Mouse (Mus musculus) limb, embryonic 15.5 days (tissue): Measurements from ENCODE around the gene Hcfc2. TPM values are rescaled to one million over a fixed set of nuclear protein-coding genes. Genes with fewer than 3 reads are reported as not detected.

ENCODE experiments used
- ATAC-seq: fragments of 200-750 bp; cut with Nextera tagmentation; 2 replicates; pipeline ENCODE4 v1.8.0; 2017; ENCODE audit warnings: low read depth, moderate TSS enrichment; ENCODE audit not compliant: insufficient number of reproducible peaks, low FRiP score, low TSS enrichment
- H3K27ac ChIP-seq: fragments of 300-500 bp; sonication (generic); 2 replicates; pipeline ENCODE4 v1.5.1; 2015; ENCODE audit warnings: moderate library complexity, mild to moderate bottlenecking, inconsistent platforms
- H3K27me3 ChIP-seq: fragments of 300-500 bp; sonication (generic); 2 replicates; pipeline ENCODE4 v1.6.1; 2015; ENCODE audit warnings: inconsistent platforms
- H3K36me3 ChIP-seq: fragments of 300-500 bp; sonication (generic); 2 replicates; pipeline ENCODE4 v1.6.1; 2015; ENCODE audit warnings: inconsistent platforms
- H3K4me1 ChIP-seq: fragments of 300-500 bp; sonication (generic); 2 replicates; pipeline ENCODE4 v1.6.1; 2015; ENCODE audit warnings: inconsistent platforms
- H3K4me2 ChIP-seq: fragments of 300-500 bp; sonication (generic); 2 replicates; pipeline ENCODE4 v1.6.1; 2015; ENCODE audit warnings: mild to moderate bottlenecking, inconsistent platforms
- H3K4me3 ChIP-seq: fragments of 300-500 bp; sonication (generic); 2 replicates; pipeline ENCODE4 v1.5.1; 2015; ENCODE audit warnings: mild to moderate bottlenecking, inconsistent platforms
- H3K9ac ChIP-seq: fragments of 300-500 bp; sonication (generic); 2 replicates; pipeline ENCODE4 v1.6.1; 2015; ENCODE audit warnings: inconsistent platforms
- H3K9me3 ChIP-seq: fragments of 300-500 bp; sonication (generic); 2 replicates; pipeline ENCODE4 v1.6.1; 2016; ENCODE audit warnings: inconsistent platforms
- WGBS: fragments of 180-500 bp; shearing (Covaris S2); methylation state at CpG from one replicate; pipeline ENCODE4 v1.1.7; 2015; 5-methylcytosine and 5-hydroxymethylcytosine counted together
- polyA plus RNA-seq: library from polyadenylated mRNA; unstranded; fragments of >200 nt; fragmentation: Nextera tagmentation; extraction: Ambion mirVana; gene quantifications from 2 replicates; pipeline ENCODE4 v1.2.1, GENCODE M21; 2015

The Hcfc2 gene
- polyA plus RNA-seq, 1 experiment from 2014 or later: 51.0 TPM

DNA sequence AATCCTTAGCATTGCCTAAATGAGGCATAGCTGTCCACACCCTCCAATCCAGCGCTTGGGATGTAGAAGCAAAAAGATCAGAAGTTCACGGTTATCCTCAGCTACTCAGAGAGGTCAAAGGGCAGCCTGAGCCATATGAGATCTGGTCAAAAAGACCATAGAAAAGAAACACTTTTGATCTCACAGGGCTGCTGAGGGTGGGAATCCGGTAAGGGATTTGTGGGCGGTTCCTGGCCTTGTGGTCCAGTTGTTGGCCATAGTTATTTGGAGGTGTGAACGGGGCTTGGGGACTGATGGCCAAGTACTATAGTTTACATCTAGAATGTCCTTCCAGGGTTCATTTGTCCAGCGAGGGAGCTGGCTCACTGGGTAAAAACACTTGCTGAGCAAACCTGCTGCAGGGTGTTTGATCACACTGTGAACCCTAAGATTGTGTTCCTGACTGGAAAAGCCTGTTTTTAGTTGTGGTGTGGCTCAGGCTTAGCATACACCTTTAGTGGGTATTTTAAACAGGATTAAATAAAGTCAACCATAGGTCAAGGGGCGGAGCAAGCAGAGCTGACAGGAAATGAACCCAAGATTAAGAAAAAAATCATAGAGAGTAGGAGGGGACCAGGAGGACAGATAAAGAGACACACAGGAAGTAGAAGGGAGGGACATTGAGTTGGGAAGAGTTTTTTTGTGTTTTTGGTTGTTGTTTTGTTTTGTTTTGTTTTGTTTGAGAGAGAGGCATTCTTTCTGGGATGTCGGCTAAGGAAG lies 83.0 kb downstream of the Hcfc2 start:
- Histone ChIP-seq H3K9me3 (no peaks in the 10 kb centered on the region), H3K27me3 (no peaks in the 10 kb centered on the region), H3K9ac (no peak overlapping the region), H3K4me2 (no peak overlapping the region), H3K4me3 (no peak overlapping the region), H3K36me3 (no peaks in the 10 kb centered on the region), H3K27ac (no peak overlapping the region), H3K4me1 (peaks cover 4% of the 10 kb centered on the region)
- 75% methylated on average over 8 of the region's 8 CpGs for WGBS
- ATAC-seq: no peak

DNA sequence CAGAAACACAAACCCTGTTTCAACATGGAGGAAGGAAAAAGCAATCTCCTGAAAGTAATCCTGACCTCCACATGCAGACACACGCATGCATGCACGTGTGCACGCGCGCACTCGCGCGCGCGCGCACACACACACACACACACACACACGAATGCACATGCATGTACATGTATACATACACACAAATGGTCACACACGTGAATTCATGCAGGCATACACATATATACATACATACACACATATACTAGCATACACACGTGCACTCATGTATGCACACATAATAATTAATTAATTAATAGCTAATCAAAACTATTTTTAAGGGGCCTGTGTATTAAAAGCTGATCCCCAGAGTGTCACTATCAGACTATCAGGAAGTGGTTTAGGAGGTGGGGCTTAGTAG lies 83.9 kb downstream of the Hcfc2 start:
- 96% methylated on average over 14 of the region's 14 CpGs for WGBS
- Histone ChIP-seq H3K9ac (no peak overlapping the region), H3K4me1 (peaks cover 4% of the 10 kb centered on the region), H3K36me3 (no peaks in the 10 kb centered on the region), H3K27me3 (no peaks in the 10 kb centered on the region), H3K9me3 (no peaks in the 10 kb centered on the region), H3K4me2 (no peak overlapping the region), H3K27ac (no peak overlapping the region), H3K4me3 (no peak overlapping the region)
- no peak for ATAC-seq

DNA sequence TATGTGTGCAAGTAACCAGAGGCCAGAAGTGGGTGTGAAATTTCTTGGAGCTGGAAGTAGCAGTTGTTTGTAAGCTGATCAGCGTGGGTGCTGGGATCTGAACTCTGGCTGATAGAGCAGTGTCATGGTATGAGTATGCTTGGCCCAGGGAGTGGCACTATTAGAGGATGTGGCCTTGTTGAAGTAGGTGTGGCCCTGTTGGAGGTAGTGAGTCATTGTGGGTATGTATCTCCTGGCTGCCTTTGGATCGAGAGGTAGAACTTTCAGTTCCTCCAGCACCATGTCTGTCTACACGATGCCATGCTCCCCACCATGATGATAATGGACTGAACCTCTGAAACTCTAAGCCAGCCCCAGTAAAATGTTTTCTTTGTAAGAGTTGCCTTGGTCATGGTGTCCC lies 84.4 kb downstream of the Hcfc2 start:
- Histone ChIP-seq H3K9me3 (no peaks in the 10 kb centered on the region), H3K27ac (no peak overlapping the region), H3K36me3 (no peaks in the 10 kb centered on the region), H3K4me3 (no peak overlapping the region), H3K27me3 (no peaks in the 10 kb centered on the region), H3K9ac (no peak overlapping the region), H3K4me2 (no peak overlapping the region), H3K4me1 (peaks cover 4% of the 10 kb centered on the region)
- 90% methylated on average over 3 of the region's 3 CpGs for WGBS
- no peak for ATAC-seq

DNA sequence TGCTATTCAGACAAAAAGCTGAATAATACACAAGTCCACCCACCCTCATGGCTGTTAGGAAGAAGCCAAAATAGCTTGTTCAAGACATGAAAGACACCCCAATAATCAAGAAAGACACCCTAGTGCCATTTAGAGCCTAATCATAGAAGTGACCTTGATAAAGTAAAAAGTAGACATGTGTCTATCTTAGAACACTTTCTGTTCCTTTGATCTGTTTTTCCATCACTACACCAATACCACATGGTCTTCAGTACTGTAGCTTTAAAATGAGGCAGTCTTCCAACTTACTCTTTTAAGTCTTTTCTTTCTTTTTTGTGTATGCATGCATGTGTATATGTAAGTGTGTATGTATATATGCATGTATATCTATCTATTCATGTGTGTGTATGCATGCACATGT lies 84.9 kb downstream of the Hcfc2 start:
- H3K36me3 ChIP-seq: no peaks in the 10 kb centered on the region
- H3K4me2 ChIP-seq: no peak overlapping the region
- no peak overlapping the region for H3K4me3 ChIP-seq
- H3K9me3 ChIP-seq: no peaks in the 10 kb centered on the region
- H3K9ac ChIP-seq: no peak overlapping the region
- H3K27ac ChIP-seq: no peak overlapping the region
- H3K4me1 ChIP-seq: peaks cover 4% of the 10 kb centered on the region
- no peaks in the 10 kb centered on the region for H3K27me3 ChIP-seq
- no peak for ATAC-seq

DNA sequence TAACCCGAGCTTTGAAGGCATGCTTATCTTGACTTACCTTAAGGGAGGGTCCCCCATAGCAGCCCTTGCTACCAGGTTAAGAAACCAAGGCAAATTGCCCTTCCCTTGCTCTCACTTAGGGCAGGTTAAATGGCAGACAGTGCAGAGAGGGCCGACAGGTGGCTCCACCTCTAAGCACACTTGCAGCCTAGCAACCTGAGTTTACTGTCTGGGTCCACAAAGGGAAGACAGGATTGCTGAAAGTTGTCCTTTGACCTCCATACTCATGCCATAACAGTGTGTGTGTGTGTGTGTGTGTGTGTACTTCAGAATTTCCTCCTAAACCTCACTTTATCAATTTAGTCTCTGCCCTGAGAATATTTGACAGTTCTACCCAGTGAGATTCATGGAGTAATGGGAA lies 86.5 kb downstream of the Hcfc2 start:
- 39% methylated on average over 2 of the region's 2 CpGs for WGBS

DNA sequence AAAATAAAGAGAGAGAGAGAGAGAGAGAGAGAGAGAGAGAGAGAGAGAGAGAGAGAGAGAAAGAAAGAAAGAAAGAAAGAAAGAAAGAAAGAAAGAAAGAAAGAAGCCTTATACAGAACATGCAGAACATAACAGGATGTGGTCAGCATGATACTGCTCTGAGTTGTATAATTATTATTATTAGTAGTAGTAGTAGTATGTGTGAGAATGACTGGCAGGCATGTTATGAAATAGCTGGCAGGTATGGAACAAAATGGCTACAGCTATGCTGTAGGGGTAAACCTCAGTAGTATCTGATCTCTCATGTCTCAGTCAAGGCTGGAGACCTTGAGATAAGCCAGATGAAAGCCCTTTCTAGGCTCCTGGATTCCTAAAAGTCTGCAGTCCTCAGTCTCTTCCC lies 93.2 kb downstream of the Hcfc2 start:
- H3K4me2 ChIP-seq: no peak overlapping the region
- H3K4me3 ChIP-seq: no peak overlapping the region
- H3K9me3 ChIP-seq: no peaks in the 10 kb centered on the region
- H3K27me3 ChIP-seq: no peaks in the 10 kb centered on the region
- H3K27ac ChIP-seq: no peak overlapping the region
- no peaks in the 10 kb centered on the region for H3K36me3 ChIP-seq
- no peak for ATAC-seq
- no peaks in the 10 kb centered on the region for H3K4me1 ChIP-seq
- H3K9ac ChIP-seq: no peak overlapping the region

More for the DNA sequence above, 86.5 kb downstream of the Hcfc2 start:
- Histone ChIP-seq H3K27me3 (no peaks in the 10 kb centered on the region), H3K27ac (no peak overlapping the region), H3K36me3 (no peaks in the 10 kb centered on the region), H3K9me3 (no peaks in the 10 kb centered on the region), H3K4me1 (peaks cover 4% of the 10 kb centered on the region), H3K4me2 (no peak overlapping the region), H3K4me3 (no peak overlapping the region), H3K9ac (no peak overlapping the region)
- ATAC-seq: no peak

DNA sequence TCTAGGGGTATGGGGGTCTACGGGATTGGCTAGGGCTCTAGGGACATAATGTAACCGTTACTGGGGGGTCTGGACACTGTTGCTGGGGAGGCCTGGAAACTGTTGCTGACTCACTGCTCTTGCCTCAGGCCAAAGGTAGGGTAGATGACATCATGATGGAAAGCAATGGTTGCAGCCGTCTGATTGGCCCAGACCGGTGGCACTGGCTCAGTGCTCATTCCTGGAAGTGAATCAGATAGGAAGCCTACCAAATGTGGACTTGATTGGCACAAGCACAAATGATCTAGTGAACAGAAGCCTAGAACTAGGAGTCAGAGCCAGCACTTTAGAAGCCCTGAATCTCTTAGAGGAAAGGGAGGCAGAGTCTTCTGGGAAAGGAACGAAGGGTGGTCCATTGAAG lies 94.5 kb downstream of the Hcfc2 start:
- peaks cover 7% of the 10 kb centered on the region for H3K4me1 ChIP-seq
- no peaks in the 10 kb centered on the region for H3K36me3 ChIP-seq
- H3K9me3 ChIP-seq: no peaks in the 10 kb centered on the region
- ATAC-seq: no peak
- no peak overlapping the region for H3K4me2 ChIP-seq
- H3K27me3 ChIP-seq: no peaks in the 10 kb centered on the region
- no peak overlapping the region for H3K27ac ChIP-seq
- H3K9ac ChIP-seq: no peak overlapping the region
- WGBS: 86% methylated on average over 5 of the region's 5 CpGs
- no peak overlapping the region for H3K4me3 ChIP-seq

DNA sequence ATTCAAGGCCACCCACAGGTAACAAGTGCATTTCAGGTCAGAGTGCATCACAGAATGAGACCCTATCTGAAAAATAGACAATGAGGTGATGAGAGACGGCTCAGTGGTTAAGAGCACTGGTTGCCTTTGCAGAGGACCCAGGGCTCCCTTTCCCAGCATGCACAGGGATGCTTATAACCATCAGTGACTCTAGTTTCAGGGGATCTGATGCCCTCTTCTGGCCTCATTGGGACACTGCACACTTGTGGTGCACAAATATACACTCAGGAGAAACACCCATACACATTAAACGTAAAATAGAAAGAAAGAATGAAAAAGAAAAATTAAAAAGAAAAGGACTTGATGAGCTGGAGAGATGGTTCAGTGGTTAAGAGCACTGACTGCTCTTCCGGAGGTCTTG lies 95.8 kb downstream of the Hcfc2 start:
- H3K9ac ChIP-seq: no peak overlapping the region
- ATAC-seq: no peak
- H3K4me2 ChIP-seq: no peak overlapping the region
- H3K36me3 ChIP-seq: no peaks in the 10 kb centered on the region
- 93% methylated on average over 3 of the region's 3 CpGs for WGBS
- no peaks in the 10 kb centered on the region for H3K9me3 ChIP-seq
- H3K27me3 ChIP-seq: no peaks in the 10 kb centered on the region
- no peak overlapping the region for H3K27ac ChIP-seq
- no peak overlapping the region for H3K4me3 ChIP-seq
- peaks cover 16% of the 10 kb centered on the region for H3K4me1 ChIP-seq

Other genes starting within 250 kb of the Hcfc2 start
- not detected in 2 replicates for gene Gm1553, start 203.5 kb upstream of the Hcfc2 start, polyA plus RNA-seq
- 29.9 and 36.2 TPM in 2 replicates for gene 1190007I07Rik, start 72.9 kb upstream of the Hcfc2 start, polyA plus RNA-seq
- 105 and 108 TPM in 2 replicates for gene Tdg, start 66.3 kb upstream of the Hcfc2 start, polyA plus RNA-seq
- gene Glt8d2, start 5.5 kb upstream of the Hcfc2 start, polyA plus RNA-seq: 23.6 and 24.7 TPM in 2 replicates
- 39.5 and 43.5 TPM in 2 replicates for gene Nfyb, start 68.0 kb downstream of the Hcfc2 start, polyA plus RNA-seq
- 61.1 and 68.8 TPM in 2 replicates for gene Txnrd1, start 137.8 kb downstream of the Hcfc2 start, polyA plus RNA-seq
- 0.12 TPM in 1 of 2 replicates, not detected in the other for gene Eid3, start 170.5 kb downstream of the Hcfc2 start, polyA plus RNA-seq